Mouse (Mus musculus) gastrocnemius, adult 8-10 months (tissue): ENCODE results near the gene Cnr2. TPM values are rescaled to one million over a fixed set of nuclear protein-coding genes. Genes with fewer than 3 reads are reported as not detected.
"Not testable (repeated sequence)": the region's sequence is repeated elsewhere in the genome, so short reads cannot be mapped to it uniquely, and the experiment has no call there.

ENCODE experiments used
- DNase-seq, 2 experiments: peaks; one replicate each; pipeline ENCODE4 v3.0.0; 2022; ENCODE audit warnings: low spot score in 2 of 2
- total RNA-seq, 4 experiments: library from RNA; stranded (reverse); gene quantifications; 2 replicates each; pipeline ENCODE4 v1.2.4; 2022

The Cnr2 gene
- total RNA-seq, 4 experiments from 2014 or later: 0.05 to 0.11 (median 0.07) TPM; not detected in 1

DNA sequence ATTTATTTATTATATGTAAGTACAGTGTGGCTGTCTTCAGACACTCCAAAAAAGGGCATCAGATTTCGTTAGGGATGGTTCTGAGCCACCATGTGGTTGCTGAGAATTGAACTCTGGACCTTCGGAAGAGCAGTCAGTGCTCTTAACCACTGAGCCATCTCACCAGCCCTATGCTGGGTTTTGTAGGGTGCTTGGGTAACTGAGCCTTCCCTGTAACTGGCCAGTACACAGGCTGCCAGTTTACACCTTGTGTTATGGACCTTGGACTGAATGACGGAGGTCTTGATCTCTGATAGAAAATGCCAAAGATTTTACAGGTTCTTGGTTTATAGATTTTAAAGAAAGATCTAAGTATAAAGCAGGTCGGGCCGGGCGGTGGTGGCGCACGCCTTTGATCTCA lies 35.0 kb downstream of the Cnr2 start:
- no peak for DNase-seq

GRCm38 (mm10) chr4:135931832-135932231 lies 36.6 kb downstream of the Cnr2 start:
- DNase-seq: no peak

DNA sequence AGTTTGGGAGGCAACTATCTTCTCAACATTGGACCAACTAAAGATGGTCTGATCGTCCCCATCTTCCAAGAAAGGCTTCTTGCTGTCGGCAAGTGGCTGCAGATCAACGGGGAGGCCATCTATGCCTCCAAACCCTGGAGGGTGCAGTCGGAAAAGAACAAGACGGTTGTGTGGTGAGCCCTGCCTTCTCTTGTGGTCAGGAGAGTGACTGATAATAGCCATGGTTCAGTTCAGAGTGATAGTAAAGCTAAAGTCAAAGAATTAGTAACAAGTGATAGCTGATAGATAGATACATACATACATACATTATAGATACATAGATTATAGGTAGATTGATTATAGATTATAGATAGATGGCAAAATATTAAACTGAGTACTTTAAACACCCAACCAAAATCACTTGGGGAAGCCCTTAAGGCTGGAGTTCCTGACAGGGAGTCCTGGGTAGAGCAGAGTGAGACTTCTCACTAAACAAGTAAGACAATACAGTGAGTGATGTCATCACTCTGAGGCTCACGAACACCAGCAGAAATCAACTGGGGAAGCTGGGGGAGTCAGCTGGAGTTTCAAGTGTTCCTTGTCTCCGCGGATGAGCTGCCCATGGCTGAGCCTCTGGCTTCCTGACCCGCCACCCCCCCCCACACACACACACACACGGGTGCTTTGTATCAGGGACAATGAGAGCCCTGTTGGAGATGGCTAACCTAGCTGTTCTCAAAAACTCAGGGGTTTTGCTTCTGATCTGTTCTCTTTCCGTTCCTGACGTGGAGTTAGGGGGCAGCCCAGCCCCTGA lies 39.7 kb downstream of the Cnr2 start:
- no peak for DNase-seq

- DNase-seq: peak; percentile 37 to 40
These were observed 40.3 kb downstream of the Cnr2 start for GRCm38 (mm10) chr4:135935502-135935901.

DNA sequence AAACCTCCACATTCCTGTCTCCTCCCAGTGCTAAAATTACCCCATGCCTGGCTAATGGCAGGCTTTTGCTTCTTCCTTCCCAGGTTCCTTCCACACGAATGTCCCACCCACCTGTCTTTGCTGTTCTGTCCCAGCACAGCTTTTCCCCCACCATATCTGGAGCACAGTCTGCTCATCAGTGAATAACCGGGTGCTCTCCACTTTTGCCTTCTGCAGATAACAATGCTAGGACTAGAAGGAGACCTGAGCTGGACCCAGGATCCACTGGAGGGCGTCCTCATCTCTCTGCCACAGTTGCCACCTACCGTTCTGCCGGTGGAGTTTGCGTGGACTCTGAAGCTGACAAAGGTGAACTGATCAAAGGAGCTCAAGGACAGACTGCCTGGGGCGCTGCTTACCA lies 43.7 kb downstream of the Cnr2 start:
- no peak for DNase-seq

GRCm38 (mm10) chr4:135941026-135941425 lies 45.8 kb downstream of the Cnr2 start:
- DNase-seq: not testable (repeated sequence)

DNA sequence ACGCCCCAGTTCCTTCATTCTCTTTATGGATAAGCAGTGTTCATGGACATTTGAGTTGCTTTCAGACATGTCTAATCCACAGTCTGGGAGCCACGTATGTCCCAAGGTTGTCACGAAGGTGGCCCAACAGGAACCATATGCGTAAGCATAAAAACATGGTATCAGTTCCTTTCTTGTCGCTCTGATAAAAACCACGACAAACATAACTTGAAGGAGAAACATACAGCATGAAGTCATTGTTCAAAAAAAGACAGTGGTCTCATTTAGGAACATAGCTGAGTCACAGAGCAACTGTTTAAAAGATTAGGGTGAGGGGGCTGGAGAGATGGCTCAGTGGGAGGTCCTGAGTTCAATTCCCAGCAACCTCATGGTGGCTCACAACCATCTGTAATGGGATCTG lies 47.0 kb downstream of the Cnr2 start:
- DNase-seq: no peak

GRCm38 (mm10) chr4:135943389-135943788 lies 48.2 kb downstream of the Cnr2 start:
- peak in 1 of 2 experiments; percentile 39 for DNase-seq

GRCm38 (mm10) chr4:135945706-135946105 lies 50.5 kb downstream of the Cnr2 start:
- no peak for DNase-seq

GRCm38 (mm10) chr4:135946278-135946658 lies 51.1 kb downstream of the Cnr2 start, which contains the start of gene Hmgcl:
Hmgcl (plus strand) TSS chr4:135946448.
- peak; percentile 88 to 92 for DNase-seq

DNA sequence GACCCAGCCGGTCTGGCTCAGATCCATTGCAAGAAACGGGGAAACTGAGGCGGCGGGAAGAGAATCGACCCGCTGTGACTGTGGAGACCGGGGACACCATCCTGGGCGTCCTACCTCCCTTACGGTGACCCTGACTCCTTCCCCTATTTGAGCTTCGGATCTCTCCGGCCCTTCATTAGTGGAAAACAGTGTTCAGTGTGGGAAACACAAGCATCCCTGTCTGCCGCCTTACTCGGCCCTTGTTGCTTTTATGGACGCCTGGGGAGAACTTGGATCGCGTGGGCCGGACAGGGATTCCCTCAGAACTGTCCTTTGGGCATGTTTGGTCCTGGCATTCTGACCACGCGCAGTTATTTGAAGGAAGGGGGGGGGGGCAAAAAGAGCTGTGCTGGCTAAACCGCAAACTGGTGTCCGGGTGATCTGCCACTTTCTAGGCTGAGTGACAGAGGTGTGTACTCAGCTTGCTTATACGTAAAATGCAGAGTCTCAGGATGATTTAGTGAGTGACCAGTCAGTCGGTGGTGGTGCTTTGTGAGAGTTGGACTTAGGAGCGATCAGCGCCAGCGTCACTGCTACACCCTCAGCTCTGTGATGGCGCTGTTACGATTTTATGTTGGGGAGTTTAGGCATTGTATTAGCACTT lies 51.6 kb downstream of the Cnr2 start:
- no peak for DNase-seq

DNA sequence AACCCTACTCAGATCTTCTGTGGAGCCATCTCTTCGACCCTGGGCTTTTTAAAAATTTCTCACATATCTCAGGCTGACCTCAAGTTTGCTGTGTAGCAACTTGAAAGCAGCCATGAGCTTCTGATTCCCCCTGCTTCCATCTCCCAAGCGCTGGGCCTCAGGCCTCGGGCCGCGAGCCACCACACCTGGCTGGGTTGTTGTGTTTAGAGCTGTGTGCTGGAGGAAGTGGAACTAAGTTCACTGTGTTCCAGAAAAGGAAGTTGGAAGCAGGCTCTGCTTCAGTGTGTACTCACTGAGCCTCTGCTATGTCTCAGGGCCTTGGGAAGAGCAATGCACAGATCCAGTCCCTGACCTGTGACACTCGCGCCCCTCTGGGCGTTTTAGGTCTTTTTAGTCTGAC lies 52.9 kb downstream of the Cnr2 start:
- DNase-seq: no peak

GRCm38 (mm10) chr4:135949475-135949874 lies 54.3 kb downstream of the Cnr2 start:
- DNase-seq: no peak

DNA sequence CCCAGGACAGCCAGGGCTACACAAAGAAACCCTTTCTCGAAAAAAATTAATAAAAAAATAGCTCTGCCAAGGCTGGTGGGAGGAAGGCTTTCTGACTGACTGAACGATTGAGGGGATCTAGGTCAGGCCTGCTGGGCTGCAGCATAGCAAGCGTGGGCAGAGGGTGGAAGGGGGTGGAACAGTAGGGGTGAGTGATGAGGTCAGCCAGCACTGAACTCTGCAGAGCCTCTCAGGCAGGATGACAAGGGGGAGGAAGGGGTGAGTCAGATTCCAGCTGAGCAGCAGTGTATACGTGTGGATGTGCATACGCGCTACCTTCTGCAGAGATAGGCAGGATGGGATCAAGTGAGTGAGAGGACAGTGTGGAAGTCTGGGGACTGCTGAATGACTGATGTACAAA lies 54.7 kb downstream of the Cnr2 start:
- DNase-seq: no peak

- no peak for DNase-seq
These were observed 55.2 kb downstream of the Cnr2 start for GRCm38 (mm10) chr4:135950365-135950764.

DNA sequence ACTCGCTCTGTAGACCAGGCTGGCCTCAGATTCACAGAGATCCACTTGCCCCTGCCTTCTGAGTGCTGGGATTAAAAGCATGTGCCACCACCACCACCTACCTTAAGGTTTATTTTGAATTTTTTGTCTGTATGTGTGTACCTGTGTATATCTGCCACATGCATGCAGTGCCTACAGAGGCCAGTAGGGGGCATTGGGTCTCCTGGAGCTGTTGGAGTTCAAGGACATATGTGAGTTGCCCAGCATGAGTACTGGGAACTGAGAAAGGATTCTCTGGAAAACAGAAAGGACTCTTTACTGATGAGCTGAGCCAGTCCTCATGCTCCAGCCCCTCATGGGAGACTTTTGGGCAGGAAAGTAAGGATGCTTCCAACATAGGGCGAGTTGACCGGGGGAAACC lies 56.3 kb downstream of the Cnr2 start:
- DNase-seq: no peak

- no peak for DNase-seq
These were observed 58.0 kb downstream of the Cnr2 start for GRCm38 (mm10) chr4:135953179-135953578.

GRCm38 (mm10) chr4:135954241-135954640 lies 59.0 kb downstream of the Cnr2 start:
- DNase-seq: peak; percentile 50 to 54

DNA sequence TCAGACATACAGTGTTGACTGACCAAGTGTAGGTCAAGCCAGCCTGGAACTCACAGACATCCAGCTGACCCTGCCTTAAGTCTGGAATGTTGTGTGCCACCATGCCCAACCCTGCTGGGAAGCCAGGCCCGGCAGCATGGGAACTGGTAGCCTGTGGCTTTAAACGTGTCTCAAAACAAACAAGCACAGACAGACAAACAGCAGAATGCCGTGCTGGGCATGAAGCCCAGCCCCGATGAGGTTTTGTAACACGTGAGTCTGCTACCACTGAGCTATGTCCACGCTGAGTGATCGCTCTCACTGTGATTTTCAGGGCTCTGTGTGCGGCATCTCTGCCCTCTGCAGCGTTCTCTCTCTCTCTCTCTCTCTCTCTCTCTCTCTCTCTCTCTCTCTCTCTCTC lies 60.7 kb downstream of the Cnr2 start:
- no peak for DNase-seq

GRCm38 (mm10) chr4:135958354-135958753 lies 63.2 kb downstream of the Cnr2 start:
- DNase-seq: no peak

DNA sequence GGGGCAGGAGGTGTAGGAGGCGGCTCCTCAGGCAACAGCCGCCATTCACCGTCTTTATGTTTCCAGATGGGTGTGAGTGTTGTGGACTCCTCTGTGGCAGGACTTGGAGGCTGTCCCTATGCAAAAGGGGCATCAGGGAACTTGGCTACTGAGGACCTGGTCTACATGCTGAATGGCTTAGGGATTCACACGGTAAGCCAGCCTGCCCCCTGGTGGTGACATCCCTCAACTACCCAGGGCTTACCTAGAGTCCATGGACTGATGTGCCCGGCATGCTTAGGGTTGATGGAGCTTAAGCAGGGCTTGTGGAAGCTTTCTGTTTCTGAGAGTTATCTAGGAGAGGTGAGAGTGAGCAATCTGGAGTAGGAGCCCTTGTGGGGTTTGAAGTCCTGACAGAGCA lies 65.5 kb downstream of the Cnr2 start:
- DNase-seq: peak; percentile 69 to 70

- no peak for DNase-seq
These were observed 66.5 kb downstream of the Cnr2 start for GRCm38 (mm10) chr4:135961709-135962108.

- DNase-seq: no peak
These were observed 67.0 kb downstream of the Cnr2 start for GRCm38 (mm10) chr4:135962198-135962597.
